Mouse (Mus musculus) C2C12 (cell line): ENCODE data around the gene Snn. TPM values are rescaled to one million over a fixed set of nuclear protein-coding genes. Genes with fewer than 3 reads are reported as not detected.
A peak's percentile ranks its signal among the peaks of the same experiment; 100 is the strongest.

Experiments
- H3K27me3 ChIP-seq: one replicate; pipeline ENCODE4 v1.6.1; 2011; ENCODE audit not compliant: control insufficient read depth, insufficient read depth, insufficient read length
- H3K36me3 ChIP-seq: one replicate; pipeline ENCODE4 v1.6.1; 2011; ENCODE audit not compliant: control insufficient read depth, insufficient read depth
- H3K4me3 ChIP-seq: one replicate; pipeline ENCODE4 v1.5.1; 2011; ENCODE audit warnings: mild to moderate bottlenecking, control low read depth; ENCODE audit not compliant: poor library complexity, insufficient read depth, severe bottlenecking
- H3K79me2 ChIP-seq: one replicate; pipeline ENCODE4 v1.6.1; 2011; ENCODE audit not compliant: control insufficient read depth, insufficient read depth
- H3K79me3 ChIP-seq: one replicate; pipeline ENCODE4 v1.6.1; 2011; ENCODE audit warnings: low read depth, control low read depth
- H3ac ChIP-seq: one replicate; pipeline ENCODE3; 2011; ENCODE audit warnings: low read depth; ENCODE audit not compliant: control insufficient read depth, insufficient read length
- CEBPB ChIP-seq: IDR thresholded peaks from one replicate; pipeline ENCODE4 v1.6.1; 2011; ENCODE audit warnings: low read depth, mild to moderate bottlenecking, control low read depth, moderate library complexity
- CTCF ChIP-seq: IDR thresholded peaks from one replicate; pipeline ENCODE4 v1.5.1; 2011; ENCODE audit not compliant: control insufficient read depth, insufficient read depth, insufficient read length
- FOSL1 ChIP-seq: IDR thresholded peaks from one replicate; pipeline ENCODE4 v1.8.0; 2011; ENCODE audit warnings: mild to moderate bottlenecking, low read length; ENCODE audit not compliant: poor library complexity, insufficient read depth, severe bottlenecking
- MAX ChIP-seq: IDR thresholded peaks from one replicate; pipeline ENCODE4 v1.6.1; 2011; ENCODE audit warnings: mild to moderate bottlenecking, control low read depth
- MYOD1 ChIP-seq: IDR thresholded peaks from one replicate; pipeline ENCODE4 v1.6.1; 2011; ENCODE audit warnings: low read depth; ENCODE audit not compliant: control insufficient read depth, insufficient read length
- MYOG ChIP-seq: IDR thresholded peaks from one replicate; pipeline ENCODE4 v1.6.1; 2011; ENCODE audit not compliant: control insufficient read depth, insufficient read length; ENCODE audit errors: extremely low read depth
- USF1 ChIP-seq: IDR thresholded peaks from one replicate; pipeline ENCODE4 v1.6.1; 2011; ENCODE audit warnings: low read depth, mild to moderate bottlenecking, control low read depth, moderate library complexity
- polyA plus RNA-seq: library from polyadenylated mRNA; unstranded; fragments of >200 nt; fragmentation: generic; extraction: Trizol; gene quantifications from one replicate; pipeline ENCODE4 v1.2.1, GENCODE M21; 2012; ENCODE audit warnings: missing spikeins

The Snn gene
- polyA plus RNA-seq, 1 experiment, result 54.1 TPM

GRCm38 (mm10) chr16:11078216-11078869, 17.6 kb downstream of the Snn start:
- Histone ChIP-seq H3K4me3 (no peak overlapping the region), H3K79me3 (peaks cover 5% of the 10 kb centered on the region), H3K79me2 (peaks cover 37% of the 10 kb centered on the region), H3K36me3 (peaks cover 70% of the 10 kb centered on the region), H3ac (no peak overlapping the region), H3K27me3 (no peaks in the 10 kb centered on the region)
- TF ChIP-seq MYOG (no peak), MAX (no peak), CEBPB (no peak), USF1 (no peak)

GRCm38 (mm10) chr16:11084181-11084580, 23.4 kb downstream of the Snn start:
- Histone ChIP-seq H3K36me3 (peaks cover 85% of the 10 kb centered on the region), H3K27me3 (no peaks in the 10 kb centered on the region), H3K4me3 (no peak overlapping the region), H3K79me2 (no peaks in the 10 kb centered on the region), H3ac (no peak overlapping the region), H3K79me3 (peaks cover 5% of the 10 kb centered on the region)
- TF ChIP-seq CTCF (no peak), MYOD1 (peak; percentile 76), CEBPB (no peak)

GRCm38 (mm10) chr16:11086299-11086698, 25.6 kb downstream of the Snn start:
- Histone ChIP-seq H3K27me3 (no peaks in the 10 kb centered on the region), H3K79me2 (no peaks in the 10 kb centered on the region), H3K79me3 (peaks cover 2% of the 10 kb centered on the region), H3ac (no peak overlapping the region), H3K4me3 (no peak overlapping the region), H3K36me3 (peaks cover 94% of the 10 kb centered on the region)
- no peak for TF ChIP-seq MAX
- no peak for TF ChIP-seq USF1
- TF ChIP-seq CTCF, result no peak
- no peak for TF ChIP-seq MYOD1
- no peak for TF ChIP-seq CEBPB
- TF ChIP-seq FOSL1, result no peak
- no peak for TF ChIP-seq MYOG

- H3K79me2 ChIP-seq, result no peaks in the 10 kb centered on the region
- H3K4me3 ChIP-seq, result no peak overlapping the region
- H3K79me3 ChIP-seq, result peaks cover 2% of the 10 kb centered on the region
- peaks cover 93% of the 10 kb centered on the region for H3K36me3 ChIP-seq
- H3ac ChIP-seq, result no peak overlapping the region
- no peaks in the 10 kb centered on the region for H3K27me3 ChIP-seq
- TF ChIP-seq MYOG (no peak), MYOD1 (no peak), CEBPB (no peak), MAX (no peak), FOSL1 (no peak), USF1 (no peak), CTCF (no peak)
Measured at GRCm38 (mm10) chr16:11086856-11087588, 26.3 kb downstream of the Snn start.

- Histone ChIP-seq H3K4me3 (no peak overlapping the region), H3ac (no peak overlapping the region), H3K79me2 (no peaks in the 10 kb centered on the region), H3K27me3 (no peaks in the 10 kb centered on the region), H3K79me3 (no peaks in the 10 kb centered on the region), H3K36me3 (peaks cover 54% of the 10 kb centered on the region)
- TF ChIP-seq FOSL1 (no peak), CTCF (no peak), MAX (no peak), CEBPB (no peak), MYOG (no peak), MYOD1 (no peak), USF1 (no peak)
Measured at GRCm38 (mm10) chr16:11090836-11091570, 30.3 kb downstream of the Snn start.

- TF ChIP-seq MAX, result no peak
- TF ChIP-seq MYOD1, result no peak
- no peak for TF ChIP-seq CEBPB
- no peak for TF ChIP-seq CTCF
- no peak for TF ChIP-seq FOSL1
- no peak for TF ChIP-seq USF1
- Histone ChIP-seq H3K27me3 (no peaks in the 10 kb centered on the region), H3K79me3 (no peaks in the 10 kb centered on the region), H3K79me2 (no peaks in the 10 kb centered on the region), H3ac (no peak overlapping the region), H3K36me3 (peaks cover 50% of the 10 kb centered on the region), H3K4me3 (no peak overlapping the region)
Measured at GRCm38 (mm10) chr16:11092061-11092460, 31.3 kb downstream of the Snn start.
